Mouse (Mus musculus) kidney, adult 2 months (tissue): ENCODE data around the gene Scaf11.

Experiments
- CTCF ChIP-seq: fragments of 200-500 bp; conservative IDR thresholded peaks from 2 replicates; pipeline ENCODE4 v1.5.1; 2011; ENCODE audit warnings: low read depth, mild to moderate bottlenecking, control low read depth, low read length, moderate library complexity, mixed read lengths; ENCODE audit not compliant: insufficient read depth, insufficient read length
- POLR2A ChIP-seq: fragments of 200-500 bp; IDR thresholded peaks from one replicate; pipeline ENCODE4 v1.6.1; 2011; ENCODE audit warnings: low read depth, low read length, control low read depth

DNA sequence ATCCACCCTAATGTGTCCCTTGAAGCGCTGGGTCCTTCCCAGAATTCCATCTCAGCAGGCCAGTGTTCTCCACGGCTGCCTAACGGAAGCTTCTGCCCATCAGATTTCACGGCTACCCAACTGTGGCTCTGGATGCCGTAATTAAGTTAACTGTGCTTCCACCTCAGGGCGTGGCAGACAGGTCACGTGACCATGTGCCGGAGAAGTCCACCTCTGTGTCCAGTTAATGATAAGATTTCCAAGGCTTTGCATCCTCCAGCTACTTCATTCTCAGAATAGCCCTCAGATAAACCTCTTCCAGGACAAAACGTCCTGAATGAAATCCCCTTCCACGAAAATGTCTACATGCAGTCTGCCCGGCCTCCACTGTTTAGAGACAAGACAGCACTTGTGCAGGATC, 4.4 kb upstream of the Scaf11 start:
- TF ChIP-seq CTCF (no peak), POLR2A (no peak)
